Mouse (Mus musculus) heart, postnatal 4 days (tissue): ENCODE measurements at regions not wholly inside any gene's neighbourhood (a gene's known extent, or its start where the extent isn't known, plus 50 kb on each side); places are given as distances from the start of the nearest gene placed in this dataset.

Experiments used
- DNase-seq: peaks from one replicate; pipeline ENCODE4 v3.0.0; 2021

DNA sequence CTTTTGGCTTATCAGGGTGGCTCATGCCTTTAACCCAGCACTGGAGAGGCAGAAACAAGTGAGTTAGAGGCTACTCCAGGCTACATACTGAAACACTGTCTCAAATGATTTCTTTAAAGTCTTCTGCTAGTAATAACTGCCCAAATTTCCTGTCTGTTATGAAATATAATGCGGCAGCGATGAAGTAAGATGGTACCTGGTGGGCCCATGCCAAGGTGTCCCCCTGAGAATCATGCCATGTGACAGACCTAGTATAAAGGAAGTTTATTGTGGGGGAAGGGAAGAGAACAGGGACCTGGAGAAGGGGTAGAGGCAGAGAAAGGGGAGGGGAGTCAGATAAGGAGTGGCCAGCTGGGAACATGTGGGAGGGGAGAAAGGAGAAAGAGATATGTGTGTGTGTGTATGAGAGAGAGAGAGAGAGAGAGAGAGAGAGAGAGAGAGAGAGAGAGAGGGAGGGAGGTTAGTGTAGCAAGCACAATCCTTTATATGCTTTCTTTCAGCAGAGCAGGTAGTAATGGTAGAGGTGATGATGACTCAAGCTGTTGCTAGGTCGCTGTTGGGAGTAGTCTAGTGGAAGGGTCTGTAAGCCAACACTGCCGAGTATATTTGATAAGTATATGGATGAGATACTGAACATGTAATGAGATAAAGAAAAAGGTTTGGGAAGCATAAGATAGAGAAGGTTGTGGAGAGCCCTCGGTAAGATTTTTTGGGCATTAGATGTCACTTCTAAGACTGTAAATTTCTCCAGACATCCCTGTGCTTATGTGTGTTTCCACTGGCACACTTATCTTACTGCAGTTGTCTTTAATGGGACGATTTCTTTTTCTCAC lies 71.1 kb upstream of the Dph5 start:
- no peak for DNase-seq

DNA sequence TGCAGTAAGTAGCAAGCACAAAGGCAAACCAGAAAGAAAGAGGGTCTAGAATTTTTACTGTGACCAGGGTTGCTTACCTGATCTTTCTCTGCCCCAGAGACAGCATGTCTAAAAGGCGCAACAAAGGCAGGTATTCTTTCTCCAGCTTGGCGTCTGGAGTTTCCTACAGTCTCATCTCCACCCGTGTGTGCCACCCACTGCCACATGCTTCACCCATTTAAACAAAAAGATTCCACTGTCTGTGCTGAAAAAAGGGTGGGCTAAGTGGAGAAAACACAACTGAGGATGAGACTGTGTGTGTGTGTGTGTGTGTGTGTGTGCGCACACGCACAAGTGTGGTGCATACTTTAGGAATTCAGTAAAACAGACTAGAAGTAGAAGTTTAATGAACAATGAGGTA lies 69.9 kb upstream of the Dph5 start:
- no peak for DNase-seq

DNA sequence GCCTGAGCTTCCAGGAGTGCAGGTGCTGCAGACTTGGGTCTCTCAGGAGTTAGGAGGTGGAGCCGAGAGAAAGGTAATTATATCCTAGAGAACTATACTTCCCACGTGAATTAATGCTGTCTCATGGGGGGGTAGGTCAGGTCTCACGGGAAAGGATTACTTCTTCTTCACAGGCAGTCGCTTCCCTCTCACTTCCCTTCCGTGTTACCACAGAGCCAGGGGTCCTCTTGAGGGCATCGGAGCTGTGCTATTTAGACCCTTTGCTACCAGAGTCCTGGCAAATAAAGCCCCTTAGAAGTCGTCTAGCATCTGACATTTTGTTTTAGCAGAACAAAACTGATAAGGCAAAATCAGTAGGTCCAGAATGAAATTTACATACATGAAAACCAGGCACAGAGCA lies 68.9 kb upstream of the Dph5 start:
- DNase-seq: no peak

DNA sequence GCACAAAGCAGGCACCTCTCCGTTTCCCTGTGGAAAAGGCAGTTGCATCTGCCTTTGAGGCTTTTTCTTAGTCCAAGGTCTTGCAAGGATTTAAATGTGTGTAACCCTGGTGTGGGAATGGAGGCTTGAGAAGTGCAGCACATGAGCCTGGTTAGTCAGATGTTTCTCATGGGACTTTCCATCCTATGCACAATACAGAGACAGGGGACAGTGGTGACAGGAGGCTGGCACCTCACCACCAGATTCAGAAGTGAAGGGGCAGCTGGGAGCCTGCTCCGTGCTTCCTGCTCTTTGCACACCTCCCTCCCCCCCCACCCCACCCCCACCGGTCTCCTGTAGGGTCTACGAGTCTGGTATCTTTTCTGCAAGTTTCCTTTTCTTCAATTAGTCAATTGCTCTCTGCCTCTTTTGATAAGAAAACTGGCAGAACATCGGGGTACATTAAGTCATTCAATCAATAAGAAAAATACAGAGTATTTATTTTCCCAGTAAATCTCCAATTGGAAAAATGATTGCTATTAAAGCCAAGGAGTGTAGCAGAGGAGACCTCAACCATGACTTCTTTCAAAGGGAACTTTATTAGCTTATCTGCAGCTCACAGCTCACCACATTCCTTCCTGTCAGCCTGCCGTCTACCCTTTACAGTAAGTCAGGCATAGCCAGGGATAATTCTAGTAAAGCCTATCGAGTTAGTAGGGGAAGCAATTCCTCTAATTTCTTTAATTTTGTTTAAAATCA lies 68.1 kb upstream of the Dph5 start:
- peak; percentile 79 for DNase-seq

DNA sequence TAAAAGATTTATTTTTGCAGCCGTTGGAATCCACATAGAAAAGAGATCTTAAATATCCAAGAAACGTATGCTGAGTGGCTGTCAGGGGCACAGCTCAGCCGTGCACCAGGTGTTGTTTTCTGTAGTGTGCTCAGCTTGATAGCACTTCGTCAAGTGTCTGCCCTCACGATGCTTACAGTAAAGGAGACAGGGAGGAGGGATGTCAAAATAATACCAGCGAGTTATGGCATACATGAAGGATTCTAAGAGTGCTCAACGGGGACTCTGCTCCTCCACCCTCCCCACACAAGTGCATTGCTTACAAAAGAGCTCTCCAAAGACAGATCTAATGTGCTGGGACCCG lies 67.5 kb upstream of the Dph5 start:
- DNase-seq: no peak

DNA sequence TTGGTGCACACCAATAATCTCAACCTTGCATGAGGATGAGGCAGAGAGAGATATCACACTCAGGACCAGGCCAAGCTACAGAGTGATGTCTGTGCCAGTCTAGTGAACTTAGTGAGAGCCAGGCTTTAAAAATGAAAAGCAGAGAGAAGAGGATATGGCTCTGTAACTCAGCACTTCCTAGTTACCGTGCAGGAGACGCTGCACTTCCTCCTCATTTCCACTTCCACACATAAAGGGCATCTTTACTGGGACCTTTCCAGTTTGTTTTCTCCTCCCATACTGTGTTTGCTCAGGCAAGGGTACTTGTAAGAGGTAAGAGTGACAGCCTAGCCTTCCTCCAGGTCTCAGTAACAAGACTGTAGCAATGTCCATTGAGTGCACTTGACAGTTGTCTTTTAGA lies 66.0 kb upstream of the Dph5 start:
- DNase-seq: no peak

DNA sequence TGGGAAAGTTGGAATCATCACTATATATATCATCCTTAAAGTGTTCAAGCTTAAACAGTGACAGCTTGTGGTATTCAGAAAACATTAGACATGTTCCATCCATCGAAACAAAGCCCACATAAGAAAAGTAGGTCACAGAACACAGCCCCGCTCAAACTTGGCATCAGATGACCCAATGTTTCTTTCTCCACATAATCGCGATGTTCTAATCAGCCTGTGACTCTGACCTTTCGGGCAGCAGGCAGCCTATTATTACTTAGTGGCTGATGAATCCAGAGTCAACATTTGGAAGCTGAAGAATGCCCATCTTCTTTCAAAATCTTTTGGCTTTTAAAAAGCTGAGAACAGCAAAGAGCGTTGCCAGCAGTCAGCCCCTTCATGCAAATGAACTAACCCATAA lies 65.1 kb upstream of the Dph5 start:
- DNase-seq: no peak

DNA sequence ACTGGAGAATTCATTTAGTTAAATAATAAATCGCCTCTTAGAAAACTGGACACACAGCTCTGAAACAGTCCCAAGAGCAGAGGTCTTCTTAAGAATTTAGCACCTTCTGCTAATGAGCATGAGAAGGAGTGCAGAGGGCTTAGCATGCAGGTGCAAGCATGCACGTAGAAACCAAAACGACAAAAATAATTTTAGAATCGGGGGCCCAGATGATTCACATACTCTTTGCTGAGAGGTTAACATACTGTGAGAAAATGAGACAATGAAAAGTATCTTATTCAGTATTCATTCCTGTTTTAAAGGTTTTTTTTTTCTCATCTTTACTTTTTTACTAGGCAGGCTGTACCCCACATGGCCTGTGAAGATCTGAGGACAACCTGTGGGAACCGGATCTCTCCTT lies 63.9 kb upstream of the Dph5 start:
- DNase-seq: no peak

DNA sequence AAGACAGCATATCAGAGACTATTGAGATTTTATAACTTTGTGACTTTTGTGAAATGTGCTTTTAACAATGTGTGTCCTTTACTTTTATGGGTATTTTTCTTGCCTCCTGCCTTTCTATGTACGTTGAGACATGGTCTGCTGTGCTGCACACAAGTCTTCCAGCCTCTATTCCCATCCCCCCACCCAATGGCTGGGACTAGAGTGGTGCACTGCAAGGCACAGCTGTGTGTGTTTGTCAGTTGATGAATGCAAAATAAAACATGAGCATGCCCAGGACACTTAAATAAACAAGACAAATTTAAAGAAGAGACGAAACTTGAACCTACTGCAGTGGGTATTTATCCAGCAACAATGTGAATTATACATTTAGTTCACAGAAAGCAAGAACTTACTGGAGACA lies 62.8 kb upstream of the Dph5 start:
- no peak for DNase-seq

DNA sequence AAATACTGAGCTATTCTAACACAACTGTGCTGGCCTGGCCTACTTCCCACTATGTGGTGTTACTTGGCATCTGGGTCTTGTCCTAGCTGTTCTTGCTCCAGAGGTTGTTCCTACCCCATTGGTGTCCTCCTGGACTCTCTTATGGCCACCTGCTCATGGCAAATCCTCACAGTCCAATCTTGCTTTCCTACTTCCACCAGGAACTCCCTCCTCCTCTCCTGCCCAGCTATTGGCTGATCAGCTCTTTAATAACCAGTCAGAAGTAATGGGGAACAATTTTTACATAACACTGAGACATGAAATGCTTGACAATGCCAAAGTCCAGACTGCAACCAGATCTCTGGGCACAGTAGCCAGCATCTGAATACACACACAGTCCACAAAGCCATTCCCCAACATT lies 52.3 kb upstream of the Dph5 start:
- no peak for DNase-seq

DNA sequence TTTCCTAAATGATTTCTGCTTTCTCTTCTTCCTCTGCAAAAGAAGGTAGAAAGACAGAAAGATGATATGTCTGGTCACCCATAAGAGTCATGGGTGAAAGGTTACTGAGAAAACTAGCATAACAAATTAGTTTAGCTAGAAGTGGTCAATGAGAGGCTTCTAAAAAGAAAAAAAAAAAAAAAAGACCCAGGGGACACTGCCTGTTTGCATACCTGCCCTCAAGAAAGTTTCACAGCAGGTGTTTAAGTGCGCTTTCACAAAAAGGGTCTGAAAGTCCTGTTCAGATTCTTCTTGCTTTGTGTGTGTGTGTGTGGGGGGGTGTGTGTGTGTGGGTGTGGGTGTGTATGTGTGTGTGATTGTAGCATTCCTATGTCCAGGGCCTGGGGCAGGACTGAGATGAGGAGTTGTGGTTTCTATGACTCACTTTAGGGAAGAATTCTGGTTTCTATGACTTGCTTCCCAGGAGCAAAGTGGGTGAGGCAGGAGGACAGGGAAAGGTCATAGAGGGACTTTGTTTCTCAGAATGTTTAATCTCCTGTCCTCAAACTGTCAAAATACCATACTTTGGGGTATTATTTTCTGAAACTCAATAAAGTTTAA lies 49.9 kb upstream of the Dph5 start:
- DNase-seq: no peak
